Mouse (Mus musculus): Measurements from ENCODE around the gene Ncdn.

DNA sequence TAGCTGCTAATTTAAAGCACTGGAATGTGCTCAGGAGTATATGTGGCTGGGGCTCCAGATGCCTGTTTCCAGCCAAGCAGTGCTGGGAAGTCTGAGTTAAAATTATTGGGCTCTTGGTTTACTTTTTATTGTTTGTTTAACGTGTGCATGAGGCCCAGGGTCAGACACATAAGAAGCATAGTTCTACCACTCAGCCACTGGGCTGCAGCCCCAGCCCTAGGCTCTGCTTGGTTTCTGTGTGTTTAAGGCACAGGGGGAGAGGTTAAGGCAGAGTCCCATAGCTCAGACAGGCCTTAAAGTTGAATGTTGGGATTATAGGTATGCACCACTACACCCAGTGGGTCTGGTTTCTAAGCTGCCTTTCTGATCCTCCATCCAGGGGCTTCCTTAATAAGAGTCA is 21.9 kb upstream of the Ncdn start:
- no peak for TF ChIP-seq GATA1 (IDR thresholded peaks at IDR 0.05; ENCODE audit: borderline replicate concordance, low read length)
- no peak for TF ChIP-seq FLI1 (IDR thresholded peaks at IDR 0.05; ENCODE audit: low read length)
